Mouse (Mus musculus): ENCODE results near the gene Larp1. TPM values are rescaled to one million over a fixed set of nuclear protein-coding genes. Genes with fewer than 3 reads are reported as not detected.

Gene Larp1
- polyA plus RNA-seq, 1 experiment from 2014 or later: 18.3 TPM

- 97% methylated on average over 4 of the region's 4 CpGs for WGBS
Measured at GRCm38 (mm10) chr11:58018701-58019100, 9.8 kb downstream of the Larp1 start.

GRCm38 (mm10) chr11:58021095-58021494 is 12.2 kb downstream of the Larp1 start:
- Histone ChIP-seq H3K27ac (replicated peaks) (0 out of 2 replicates have a peak overlapping the region, but pooled peaks have one; percentile 18), H3K4me3 (no peak overlapping the region)
- 79% methylated on average over 1 of the region's 1 CpGs for WGBS

More at GRCm38 (mm10) chr11:58018701-58019100, 9.8 kb downstream of the Larp1 start:
- no peaks in the 10 kb centered on the region for H3K36me3 ChIP-seq
- no peaks in the 10 kb centered on the region for H3K27me3 ChIP-seq
- H3K4me1 ChIP-seq (replicated peaks): peaks cover 52% of the 10 kb centered on the region
- H3K4me3 ChIP-seq: no peak overlapping the region
- H3K27ac ChIP-seq (replicated peaks): no peak overlapping the region
- no peaks in the 10 kb centered on the region for H3K9me3 ChIP-seq
- no peak overlapping the region for H3K9ac ChIP-seq
- no peak overlapping the region for H3K4me2 ChIP-seq
- ATAC-seq (ENCODE audit: low read depth): no peak

DNA sequence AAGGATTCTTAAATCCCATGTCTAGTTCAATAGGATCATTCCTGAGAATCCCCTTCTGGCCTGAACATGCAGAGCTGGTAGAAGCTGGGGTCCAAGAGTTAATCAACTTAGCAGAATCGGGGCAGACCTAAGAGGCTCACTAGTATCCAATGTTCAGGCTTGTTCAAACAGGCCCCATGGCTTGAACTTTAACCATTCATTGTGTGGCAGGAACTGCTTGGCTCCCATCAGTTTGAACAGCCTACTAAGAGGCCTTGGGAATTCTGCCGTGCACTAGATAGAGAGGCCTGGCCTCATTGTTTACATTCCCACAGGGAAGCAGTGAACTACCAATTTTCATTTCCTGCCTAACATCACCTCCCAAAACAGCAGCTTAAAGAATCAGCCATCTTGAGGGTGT is 12.8 kb downstream of the Larp1 start:
- Histone ChIP-seq H3K9me3 (no peaks in the 10 kb centered on the region), H3K36me3 (no peaks in the 10 kb centered on the region), H3K4me3 (no peak overlapping the region), H3K9ac (no peak overlapping the region), H3K4me2 (no peak overlapping the region), H3K27me3 (no peaks in the 10 kb centered on the region), H3K4me1 (replicated peaks) (peaks cover 42% of the 10 kb centered on the region), H3K27ac (replicated peaks) (0 out of 2 replicates have a peak overlapping the region, but pooled peaks have one; percentile 20)
- no peak for ATAC-seq (ENCODE audit: low read depth)
- WGBS: 61% methylated on average over 2 of the region's 2 CpGs

More at GRCm38 (mm10) chr11:58021095-58021494, 12.2 kb downstream of the Larp1 start:
- no peaks in the 10 kb centered on the region for H3K27me3 ChIP-seq
- ATAC-seq (ENCODE audit: low read depth): no peak
- no peaks in the 10 kb centered on the region for H3K9me3 ChIP-seq
- no peaks in the 10 kb centered on the region for H3K36me3 ChIP-seq
- H3K9ac ChIP-seq: no peak overlapping the region
- no peak overlapping the region for H3K4me2 ChIP-seq
- peaks cover 43% of the 10 kb centered on the region for H3K4me1 ChIP-seq (replicated peaks)

- Histone ChIP-seq H3K9me3 (no peaks in the 10 kb centered on the region), H3K4me1 (replicated peaks) (peaks cover 27% of the 10 kb centered on the region), H3K4me2 (no peak overlapping the region), H3K27me3 (no peaks in the 10 kb centered on the region), H3K9ac (no peak overlapping the region), H3K27ac (replicated peaks) (no peak overlapping the region), H3K36me3 (no peaks in the 10 kb centered on the region), H3K4me3 (no peak overlapping the region)
- WGBS: 93% methylated on average over 1 of the region's 1 CpGs
- no peak for ATAC-seq (ENCODE audit: low read depth)
Measured at GRCm38 (mm10) chr11:58024271-58024670, 15.4 kb downstream of the Larp1 start.

DNA sequence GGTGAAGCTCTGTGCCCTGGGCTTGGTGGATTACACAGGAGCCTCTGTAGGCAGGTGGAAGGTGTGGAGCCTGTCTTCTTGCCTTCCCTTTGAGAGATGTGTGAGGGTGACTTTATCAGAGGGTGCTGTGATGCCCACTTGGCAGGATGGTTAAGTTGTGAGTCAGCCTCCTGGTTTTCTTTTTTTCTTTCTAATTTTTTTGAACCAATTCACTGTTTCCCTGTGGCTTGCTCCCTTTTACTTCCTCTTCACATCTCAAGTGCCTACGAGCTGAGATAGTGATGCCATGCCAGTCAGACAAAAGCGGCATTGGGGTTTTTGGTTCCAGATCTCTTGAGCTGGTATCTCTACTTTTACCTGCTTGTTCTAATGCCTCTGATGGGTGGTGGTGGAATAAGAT is 15.8 kb downstream of the Larp1 start:
- Histone ChIP-seq H3K4me2 (no peak overlapping the region), H3K4me1 (replicated peaks) (peaks cover 27% of the 10 kb centered on the region), H3K9me3 (no peaks in the 10 kb centered on the region), H3K9ac (no peak overlapping the region), H3K27me3 (no peaks in the 10 kb centered on the region), H3K27ac (replicated peaks) (no peak overlapping the region), H3K36me3 (no peaks in the 10 kb centered on the region), H3K4me3 (no peak overlapping the region)
- 90% methylated on average over 2 of the region's 2 CpGs for WGBS
- ATAC-seq (ENCODE audit: low read depth): no peak

GRCm38 (mm10) chr11:58025881-58026280 is 17.0 kb downstream of the Larp1 start:
- WGBS: 89% methylated on average over 4 of the region's 4 CpGs
- ATAC-seq (ENCODE audit: low read depth): no peak
- H3K27me3 ChIP-seq: no peaks in the 10 kb centered on the region
- H3K9me3 ChIP-seq: no peaks in the 10 kb centered on the region
- H3K36me3 ChIP-seq: no peaks in the 10 kb centered on the region
- no peak overlapping the region for H3K4me2 ChIP-seq
- H3K9ac ChIP-seq: no peak overlapping the region
- peaks cover 24% of the 10 kb centered on the region for H3K4me1 ChIP-seq (replicated peaks)
- H3K27ac ChIP-seq (replicated peaks): no peak overlapping the region
- H3K4me3 ChIP-seq: no peak overlapping the region

DNA sequence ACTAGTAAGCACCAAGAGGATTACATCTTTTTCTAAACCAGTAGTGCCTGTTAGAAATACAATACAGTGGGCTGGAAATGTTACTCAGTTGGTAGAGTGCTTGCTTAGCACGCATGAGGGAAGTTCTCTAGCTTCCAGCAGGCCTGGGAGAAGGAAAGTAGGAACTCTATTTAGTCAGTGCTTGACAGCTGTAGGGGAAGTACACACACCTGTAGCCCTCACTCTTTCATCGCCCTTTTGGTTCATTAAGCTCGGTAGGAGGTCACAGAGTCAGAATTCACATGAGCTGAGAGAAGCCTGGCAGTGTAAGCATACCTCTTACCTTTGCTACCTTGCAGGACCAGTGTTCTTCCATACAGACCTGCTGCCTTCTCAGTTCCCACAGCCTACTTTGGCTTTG is 17.5 kb downstream of the Larp1 start:
- WGBS: 62% methylated on average over 3 of the region's 3 CpGs
- H3K4me3 ChIP-seq: no peak overlapping the region
- H3K27ac ChIP-seq (replicated peaks): no peak overlapping the region
- no peak for ATAC-seq (ENCODE audit: low read depth)
- H3K4me2 ChIP-seq: no peak overlapping the region
- H3K9ac ChIP-seq: no peak overlapping the region
- H3K9me3 ChIP-seq: no peaks in the 10 kb centered on the region
- H3K27me3 ChIP-seq: no peaks in the 10 kb centered on the region
- no peaks in the 10 kb centered on the region for H3K36me3 ChIP-seq
- peaks cover 22% of the 10 kb centered on the region for H3K4me1 ChIP-seq (replicated peaks)

DNA sequence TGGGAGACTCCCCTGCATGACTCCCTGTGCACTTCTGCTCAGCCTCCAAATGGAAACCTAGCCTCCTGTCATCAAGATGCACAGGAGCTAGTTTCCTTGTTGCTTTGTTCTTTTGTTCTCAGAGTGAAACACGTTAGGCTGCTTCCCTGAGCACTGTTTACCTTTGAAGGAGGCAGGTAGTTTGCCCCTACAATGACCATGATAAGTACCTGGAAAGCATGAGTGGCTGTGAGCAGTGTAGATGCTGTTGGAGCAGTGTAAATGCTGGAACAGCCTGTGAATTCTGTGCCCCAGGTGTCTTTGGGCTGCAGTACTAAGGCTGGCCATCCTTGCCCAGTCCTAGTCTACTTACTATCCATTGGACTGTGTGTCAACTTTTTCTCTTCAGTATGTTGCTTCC is 18.0 kb downstream of the Larp1 start:
- Histone ChIP-seq H3K4me1 (replicated peaks) (peaks cover 22% of the 10 kb centered on the region), H3K9ac (no peak overlapping the region), H3K9me3 (no peaks in the 10 kb centered on the region), H3K27ac (replicated peaks) (no peak overlapping the region), H3K4me2 (no peak overlapping the region), H3K4me3 (no peak overlapping the region), H3K27me3 (no peaks in the 10 kb centered on the region), H3K36me3 (no peaks in the 10 kb centered on the region)
- no peak for ATAC-seq (ENCODE audit: low read depth)
- 59% methylated on average over 1 of the region's 1 CpGs for WGBS

GRCm38 (mm10) chr11:58028981-58029380 is 20.1 kb downstream of the Larp1 start:
- ATAC-seq (ENCODE audit: low read depth): no peak
- Histone ChIP-seq H3K4me2 (no peak overlapping the region), H3K27me3 (no peaks in the 10 kb centered on the region), H3K4me1 (replicated peaks) (peaks cover 23% of the 10 kb centered on the region), H3K27ac (replicated peaks) (no peak overlapping the region), H3K9me3 (no peaks in the 10 kb centered on the region), H3K9ac (no peak overlapping the region), H3K36me3 (no peaks in the 10 kb centered on the region), H3K4me3 (no peak overlapping the region)
- WGBS: 85% methylated on average over 1 of the region's 1 CpGs

- Histone ChIP-seq H3K9me3 (no peaks in the 10 kb centered on the region), H3K9ac (no peak overlapping the region), H3K27me3 (no peaks in the 10 kb centered on the region), H3K4me2 (no peak overlapping the region), H3K27ac (replicated peaks) (no peak overlapping the region), H3K4me3 (no peak overlapping the region), H3K36me3 (no peaks in the 10 kb centered on the region), H3K4me1 (replicated peaks) (peaks cover 23% of the 10 kb centered on the region)
- 83% methylated on average over 2 of the region's 2 CpGs for WGBS
- ATAC-seq (ENCODE audit: low read depth): no peak
Measured at GRCm38 (mm10) chr11:58029869-58030268, 21.0 kb downstream of the Larp1 start.

DNA sequence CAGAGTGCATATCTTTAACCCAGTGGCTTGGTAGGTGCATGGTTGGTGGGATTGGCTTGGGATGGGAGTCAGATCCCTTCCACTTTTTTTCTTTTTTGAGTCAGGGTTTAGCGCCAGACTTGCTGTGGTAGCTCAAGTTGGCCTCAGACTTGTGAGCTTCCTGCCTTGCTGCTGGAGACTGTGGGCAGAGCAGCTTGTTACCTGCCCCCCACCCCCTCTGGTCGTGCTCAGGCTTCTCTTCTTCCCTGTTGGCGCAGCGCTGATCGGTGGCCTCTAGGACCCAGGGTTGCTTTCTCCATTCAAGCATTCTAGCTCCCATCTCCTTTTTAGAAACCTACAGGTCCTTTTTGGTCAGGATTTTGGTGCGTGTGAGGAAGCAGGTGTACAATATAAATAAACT is 22.3 kb downstream of the Larp1 start:
- Histone ChIP-seq H3K4me1 (replicated peaks) (peaks cover 21% of the 10 kb centered on the region), H3K4me3 (no peak overlapping the region), H3K27me3 (no peaks in the 10 kb centered on the region), H3K27ac (replicated peaks) (no peak overlapping the region), H3K36me3 (no peaks in the 10 kb centered on the region), H3K4me2 (no peak overlapping the region), H3K9me3 (no peaks in the 10 kb centered on the region), H3K9ac (no peak overlapping the region)
- 84% methylated on average over 6 of the region's 6 CpGs for WGBS
- no peak for ATAC-seq (ENCODE audit: low read depth)

DNA sequence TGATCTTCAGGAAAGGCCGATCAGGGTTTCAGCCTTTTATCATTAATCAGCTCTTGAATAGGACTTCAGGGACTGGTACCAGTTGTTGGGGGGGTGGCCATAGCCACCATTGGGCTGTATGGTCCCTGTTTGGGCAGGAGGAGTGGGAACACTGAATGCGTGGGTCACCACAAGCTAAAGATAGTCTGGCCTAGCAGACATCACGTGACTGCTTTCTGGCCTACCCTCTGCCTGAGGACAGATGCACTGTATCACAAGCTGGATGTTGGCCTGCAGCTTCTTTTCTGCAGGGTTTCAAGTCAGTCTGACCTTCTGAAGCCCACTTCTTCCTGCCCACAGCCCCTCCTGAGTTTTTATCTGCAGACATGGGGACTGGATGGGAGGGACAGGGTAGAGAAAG is 24.8 kb downstream of the Larp1 start:
- H3K9me3 ChIP-seq: no peaks in the 10 kb centered on the region
- H3K4me1 ChIP-seq (replicated peaks): peaks cover 15% of the 10 kb centered on the region; the same call in 1 of the 2 replicates
- WGBS: 83% methylated on average over 3 of the region's 3 CpGs
- no peak for ATAC-seq (ENCODE audit: low read depth)
- H3K36me3 ChIP-seq: no peaks in the 10 kb centered on the region
- H3K4me3 ChIP-seq: no peak overlapping the region
- no peaks in the 10 kb centered on the region for H3K27me3 ChIP-seq
- H3K9ac ChIP-seq: no peak overlapping the region
- no peak overlapping the region for H3K27ac ChIP-seq (replicated peaks)
- no peak overlapping the region for H3K4me2 ChIP-seq

GRCm38 (mm10) chr11:58039027-58039426 is 30.2 kb downstream of the Larp1 start:
- no peak overlapping the region for H3K27ac ChIP-seq (replicated peaks)
- H3K4me3 ChIP-seq: no peak overlapping the region
- no peak overlapping the region for H3K9ac ChIP-seq
- no peaks in the 10 kb centered on the region for H3K9me3 ChIP-seq
- 80% methylated on average over 1 of the region's 1 CpGs for WGBS
- H3K4me2 ChIP-seq: no peak overlapping the region
- H3K36me3 ChIP-seq: peaks cover 29% of the 10 kb centered on the region
- no peak for ATAC-seq (ENCODE audit: low read depth)
- no peaks in the 10 kb centered on the region for H3K27me3 ChIP-seq
- peaks cover 10% of the 10 kb centered on the region for H3K4me1 ChIP-seq (replicated peaks)

Data from neural tube, embryonic 13.5 days (tissue).